Mouse (Mus musculus) thymus, adult 2 months (tissue): ENCODE measurements around the gene Fgf11.

Source experiments
- CTCF ChIP-seq: fragments of 200-500 bp; IDR thresholded peaks from 2 replicates; pipeline ENCODE4 v1.5.1; 2012; ENCODE audit warnings: mild to moderate bottlenecking, control low read depth, low read length, moderate library complexity, borderline replicate concordance; ENCODE audit not compliant: control insufficient read depth, poor library complexity, insufficient read depth; ENCODE audit errors: extremely low read depth
- POLR2A ChIP-seq: fragments of 200-500 bp; IDR thresholded peaks from 2 replicates; pipeline ENCODE4 v1.6.1; 2012; ENCODE audit warnings: mild to moderate bottlenecking, low read length, control low read depth, moderate library complexity; ENCODE audit not compliant: control insufficient read depth, poor library complexity, insufficient read depth; ENCODE audit errors: extremely low read depth

- TF ChIP-seq CTCF (no peak), POLR2A (no peak)
Measured at GRCm38 (mm10) chr11:69838714-69839104, 37.1 kb upstream of the Fgf11 start.
